Mouse (Mus musculus) erythroblast, embryonic 14.5 days (primary cell): ENCODE results near the gene Pde1a.

Experiments used
- GATA1 ChIP-seq: IDR thresholded peaks from 2 replicates; pipeline ENCODE4 v1.6.1; 2012; ENCODE audit warnings: low read length, inconsistent platforms, mixed read lengths
- TAL1 ChIP-seq: IDR thresholded peaks from 3 replicates; pipeline ENCODE4 v1.6.1; 2012; ENCODE audit warnings: low read length, inconsistent platforms, mixed read lengths

DNA sequence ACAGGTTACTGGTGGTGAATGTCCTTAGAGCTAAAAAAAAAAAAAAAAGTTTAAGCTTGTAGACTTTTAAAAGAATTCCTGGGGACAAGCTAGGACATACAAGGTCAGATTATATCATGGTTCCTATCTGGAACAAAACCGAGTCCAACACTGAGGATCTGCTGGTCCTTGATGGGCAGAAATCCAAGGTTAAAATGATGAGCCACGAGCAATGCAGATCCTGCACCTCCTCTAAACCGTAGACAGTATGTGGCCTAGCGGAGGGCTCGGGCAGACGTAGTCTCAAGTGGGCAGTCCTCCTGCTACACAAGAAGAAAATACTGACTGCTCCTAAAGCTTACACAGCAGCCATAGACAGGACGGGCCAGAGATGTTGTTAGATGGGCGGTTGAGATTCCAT lies 238.5 kb downstream of the Pde1a start:
- TF ChIP-seq GATA1 (no peak), TAL1 (no peak)
